Mouse (Mus musculus): ENCODE measurements around the gene Lyzl4. TPM values are rescaled to one million over a fixed set of nuclear protein-coding genes. Genes with fewer than 3 reads are reported as not detected.
"Not testable (repeated sequence)": the region's sequence is repeated elsewhere in the genome, so short reads cannot be mapped to it uniquely, and the experiment has no call there.

The Lyzl4 gene
- polyA plus RNA-seq, 1 experiment from 2014 or later = not detected

- Histone ChIP-seq H3K9ac (ENCODE audit: low read length) (no peak overlapping the region), H3K36me3 (ENCODE audit: control insufficient read depth, insufficient read depth, low read length) (no peaks in the 10 kb centered on the region), H3K4me3 (ENCODE audit: low read depth, low read length) (no peak overlapping the region), H3K27me3 (ENCODE audit: control insufficient read depth, insufficient read depth, low read length) (no peaks in the 10 kb centered on the region), H3K27ac (ENCODE audit: low read depth, low read length) (no peak overlapping the region), H3K4me2 (ENCODE audit: low read depth) (no peak overlapping the region), H3K9me3 (ENCODE audit: control insufficient read depth, low read length) (no peaks in the 10 kb centered on the region), H3K4me1 (ENCODE audit: control insufficient read depth, insufficient read depth, low read length) (no peaks in the 10 kb centered on the region; the same call in 1 of the 2 replicates)
- DNase-seq (ENCODE audit: low spot score) (no peak), ATAC-seq (ENCODE audit: insufficient read depth, low FRiP score, low TSS enrichment) (no peak)
- WGBS = 34% methylated on average over 6 of the region's 6 CpGs
Measured at GRCm38 (mm10) chr9:121600861-121601427, 41.0 kb downstream of the Lyzl4 start.

DNA sequence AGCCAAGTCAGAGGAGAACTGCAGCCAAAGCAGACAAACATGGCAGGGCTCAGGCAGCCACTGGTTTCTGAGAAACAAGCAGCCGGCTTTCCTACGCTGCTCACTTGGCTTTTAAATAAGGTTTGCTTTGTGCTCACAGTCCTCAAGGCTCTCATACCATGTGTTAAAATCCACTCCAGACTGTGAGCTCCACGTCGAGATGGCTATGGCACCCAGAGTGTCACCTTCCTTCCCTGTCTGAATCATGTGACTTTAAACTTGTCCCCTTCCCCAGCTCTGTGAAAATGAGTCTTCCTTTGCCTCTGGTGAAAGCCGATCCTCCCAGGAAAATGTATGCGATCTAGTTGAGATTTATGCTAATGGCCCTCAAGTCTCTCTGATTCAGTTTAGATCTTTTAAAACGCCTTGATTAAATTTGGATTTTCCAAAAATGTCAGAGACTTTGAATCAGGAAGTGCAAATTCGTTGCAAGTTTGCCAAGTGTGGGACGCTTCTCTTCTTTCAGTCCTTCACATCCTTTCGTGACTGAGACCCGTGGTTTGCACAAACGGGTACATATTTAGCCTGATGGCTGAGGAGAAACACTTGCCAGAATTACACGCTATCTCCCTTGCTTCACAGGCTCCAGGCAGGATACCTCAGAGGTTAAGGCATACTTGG, 41.6 kb downstream of the Lyzl4 start:
- H3K9ac ChIP-seq (ENCODE audit: low read length) = no peak overlapping the region
- DNase-seq (ENCODE audit: low spot score) (no peak), ATAC-seq (ENCODE audit: insufficient read depth, low FRiP score, low TSS enrichment) (no peak)
- no peak overlapping the region for H3K4me2 ChIP-seq (ENCODE audit: low read depth)
- H3K4me1 ChIP-seq (ENCODE audit: control insufficient read depth, insufficient read depth, low read length) = no peaks in the 10 kb centered on the region; the same call in 1 of the 2 replicates
- H3K4me3 ChIP-seq (ENCODE audit: low read depth, low read length) = no peak overlapping the region
- WGBS = 63% methylated on average over 13 of the region's 13 CpGs
- no peaks in the 10 kb centered on the region for H3K36me3 ChIP-seq (ENCODE audit: control insufficient read depth, insufficient read depth, low read length)
- no peaks in the 10 kb centered on the region for H3K27me3 ChIP-seq (ENCODE audit: control insufficient read depth, insufficient read depth, low read length)
- no peak overlapping the region for H3K27ac ChIP-seq (ENCODE audit: low read depth, low read length)
- H3K9me3 ChIP-seq (ENCODE audit: control insufficient read depth, low read length) = no peaks in the 10 kb centered on the region

DNA sequence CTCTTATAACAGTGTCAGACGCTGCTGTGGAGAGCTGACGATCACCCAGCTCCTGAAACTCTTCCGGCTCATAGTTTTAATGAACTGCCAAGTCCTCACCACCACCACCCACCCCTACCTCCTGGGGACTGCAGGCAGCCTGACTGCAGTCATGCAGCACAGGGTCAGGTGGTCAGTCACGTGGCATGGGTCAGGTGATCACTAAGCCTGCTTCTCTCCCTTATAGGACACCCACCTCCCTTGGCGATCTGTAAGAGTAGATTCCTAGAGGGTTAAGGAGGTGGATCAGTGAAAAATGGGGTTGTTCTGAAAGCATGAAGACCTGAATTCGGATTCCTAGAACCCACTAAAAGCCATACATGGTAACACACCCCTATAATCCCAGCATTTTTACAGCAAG, 42.3 kb downstream of the Lyzl4 start:
- DNase-seq (ENCODE audit: low spot score) (no peak), ATAC-seq (ENCODE audit: insufficient read depth, low FRiP score, low TSS enrichment) (no peak)
- WGBS = 84% methylated on average over 6 of the region's 6 CpGs
- Histone ChIP-seq H3K9ac (ENCODE audit: low read length) (no peak overlapping the region), H3K4me3 (ENCODE audit: low read depth, low read length) (no peak overlapping the region), H3K27ac (ENCODE audit: low read depth, low read length) (no peak overlapping the region), H3K4me1 (ENCODE audit: control insufficient read depth, insufficient read depth, low read length) (no peaks in the 10 kb centered on the region; the same call in 1 of the 2 replicates), H3K27me3 (ENCODE audit: control insufficient read depth, insufficient read depth, low read length) (no peaks in the 10 kb centered on the region), H3K36me3 (ENCODE audit: control insufficient read depth, insufficient read depth, low read length) (no peaks in the 10 kb centered on the region), H3K9me3 (ENCODE audit: control insufficient read depth, low read length) (no peaks in the 10 kb centered on the region), H3K4me2 (ENCODE audit: low read depth) (no peak overlapping the region)

- Histone ChIP-seq H3K27me3 (ENCODE audit: control insufficient read depth, insufficient read depth, low read length) (no peaks in the 10 kb centered on the region), H3K9ac (ENCODE audit: low read length) (no peak overlapping the region), H3K36me3 (ENCODE audit: control insufficient read depth, insufficient read depth, low read length) (no peaks in the 10 kb centered on the region), H3K27ac (ENCODE audit: low read depth, low read length) (no peak overlapping the region), H3K9me3 (ENCODE audit: control insufficient read depth, low read length) (no peaks in the 10 kb centered on the region), H3K4me2 (ENCODE audit: low read depth) (no peak overlapping the region), H3K4me3 (ENCODE audit: low read depth, low read length) (no peak overlapping the region), H3K4me1 (ENCODE audit: control insufficient read depth, insufficient read depth, low read length) (no peaks in the 10 kb centered on the region; the same call in 1 of the 2 replicates)
- WGBS = 91% methylated on average over 2 of the region's 2 CpGs
- ATAC-seq (ENCODE audit: insufficient read depth, low FRiP score, low TSS enrichment) (no peak), DNase-seq (ENCODE audit: low spot score) (no peak)
Measured at GRCm38 (mm10) chr9:121598106-121598505, 43.8 kb downstream of the Lyzl4 start.

GRCm38 (mm10) chr9:121594771-121595170, 47.1 kb downstream of the Lyzl4 start:
- Histone ChIP-seq H3K4me1 (ENCODE audit: control insufficient read depth, insufficient read depth, low read length) (no peaks in the 10 kb centered on the region), H3K4me2 (ENCODE audit: low read depth) (no peak overlapping the region), H3K4me3 (ENCODE audit: low read depth, low read length) (no peak overlapping the region), H3K27me3 (ENCODE audit: control insufficient read depth, insufficient read depth, low read length) (no peaks in the 10 kb centered on the region), H3K27ac (ENCODE audit: low read depth, low read length) (no peak overlapping the region), H3K9me3 (ENCODE audit: control insufficient read depth, low read length) (no peaks in the 10 kb centered on the region), H3K9ac (ENCODE audit: low read length) (no peak overlapping the region), H3K36me3 (ENCODE audit: control insufficient read depth, insufficient read depth, low read length) (no peaks in the 10 kb centered on the region)
- 60% methylated on average over 4 of the region's 4 CpGs for WGBS
- ATAC-seq (ENCODE audit: insufficient read depth, low FRiP score, low TSS enrichment) (no peak), DNase-seq (ENCODE audit: low spot score) (no peak)

DNA sequence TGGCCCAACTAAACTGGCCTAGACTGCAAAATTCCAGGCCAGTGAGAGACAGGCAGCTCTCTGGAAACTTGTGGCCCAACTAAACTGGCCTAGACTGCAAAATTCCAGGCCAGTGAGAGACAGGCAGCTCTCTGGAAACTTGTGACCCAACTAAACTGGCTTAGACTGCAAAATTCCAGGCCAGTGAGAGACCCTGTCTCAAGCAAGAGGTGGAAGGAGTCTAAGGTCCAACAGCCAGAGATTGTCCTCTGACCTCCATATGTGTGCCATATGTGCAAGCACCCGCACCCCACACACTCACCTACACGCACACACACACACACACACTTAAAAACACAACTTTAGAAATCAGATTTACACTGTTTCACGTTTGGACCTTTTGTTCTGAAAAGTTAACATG, 48.1 kb downstream of the Lyzl4 start:
- H3K4me3 ChIP-seq (ENCODE audit: low read depth, low read length); H3K4me1 ChIP-seq (ENCODE audit: control insufficient read depth, insufficient read depth, low read length); H3K36me3 ChIP-seq (ENCODE audit: control insufficient read depth, insufficient read depth, low read length); H3K9me3 ChIP-seq (ENCODE audit: control insufficient read depth, low read length); DNase-seq (ENCODE audit: low spot score); ATAC-seq (ENCODE audit: insufficient read depth, low FRiP score, low TSS enrichment); H3K27me3 ChIP-seq (ENCODE audit: control insufficient read depth, insufficient read depth, low read length); H3K9ac ChIP-seq (ENCODE audit: low read length); H3K27ac ChIP-seq (ENCODE audit: low read depth, low read length); H3K4me2 ChIP-seq (ENCODE audit: low read depth): not testable (repeated sequence)
- WGBS = 65% methylated on average over 3 of the region's 3 CpGs

GRCm38 (mm10) chr9:121592948-121593550, 48.8 kb downstream of the Lyzl4 start:
- 82% methylated on average over 13 of the region's 13 CpGs for WGBS
- no peak overlapping the region for H3K4me2 ChIP-seq (ENCODE audit: low read depth)

DNA sequence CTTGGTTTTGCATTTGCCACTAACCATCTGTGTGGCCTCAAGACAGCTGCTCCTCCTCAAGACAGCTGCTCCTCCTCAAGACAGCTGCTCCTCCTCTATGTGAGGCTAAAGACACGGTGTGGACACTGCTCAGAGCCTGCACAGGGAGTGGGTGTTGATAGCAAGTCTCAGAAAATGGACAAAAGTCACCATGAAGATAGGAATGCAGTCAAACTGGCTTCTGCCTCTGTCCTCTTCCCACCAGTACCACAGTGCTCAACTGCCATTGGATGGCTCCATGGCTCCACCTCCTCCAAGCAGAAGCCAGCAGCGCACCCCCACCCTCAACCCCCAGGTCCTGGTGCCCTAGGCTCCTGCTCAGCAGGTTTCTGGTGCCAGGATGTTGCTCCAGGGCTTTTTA, 52.4 kb downstream of the Lyzl4 start:
- Histone ChIP-seq H3K27ac (ENCODE audit: low read depth, low read length) (no peak overlapping the region), H3K9ac (ENCODE audit: low read length) (no peak overlapping the region), H3K9me3 (ENCODE audit: control insufficient read depth, low read length) (no peaks in the 10 kb centered on the region), H3K4me1 (ENCODE audit: control insufficient read depth, insufficient read depth, low read length) (no peaks in the 10 kb centered on the region), H3K4me3 (ENCODE audit: low read depth, low read length) (no peak overlapping the region), H3K27me3 (ENCODE audit: control insufficient read depth, insufficient read depth, low read length) (no peaks in the 10 kb centered on the region), H3K4me2 (ENCODE audit: low read depth) (no peak overlapping the region), H3K36me3 (ENCODE audit: control insufficient read depth, insufficient read depth, low read length) (no peaks in the 10 kb centered on the region)
- DNase-seq (ENCODE audit: low spot score) = no peak
- WGBS = 53% methylated on average over 2 of the region's 2 CpGs
- ATAC-seq (ENCODE audit: insufficient read depth, low FRiP score, low TSS enrichment) = no peak

More at GRCm38 (mm10) chr9:121592948-121593550, 48.8 kb downstream of the Lyzl4 start:
- no peaks in the 10 kb centered on the region for H3K27me3 ChIP-seq (ENCODE audit: control insufficient read depth, insufficient read depth, low read length)
- H3K9me3 ChIP-seq (ENCODE audit: control insufficient read depth, low read length) = no peaks in the 10 kb centered on the region
- ATAC-seq (ENCODE audit: insufficient read depth, low FRiP score, low TSS enrichment) (no peak), DNase-seq (ENCODE audit: low spot score) (no peak)
- H3K4me3 ChIP-seq (ENCODE audit: low read depth, low read length) = no peak overlapping the region
- no peak overlapping the region for H3K9ac ChIP-seq (ENCODE audit: low read length)
- H3K27ac ChIP-seq (ENCODE audit: low read depth, low read length) = no peak overlapping the region
- H3K36me3 ChIP-seq (ENCODE audit: control insufficient read depth, insufficient read depth, low read length) = no peaks in the 10 kb centered on the region
- no peaks in the 10 kb centered on the region for H3K4me1 ChIP-seq (ENCODE audit: control insufficient read depth, insufficient read depth, low read length)

GRCm38 (mm10) chr9:121574380-121574779, 67.5 kb downstream of the Lyzl4 start:
- Histone ChIP-seq H3K4me2 (ENCODE audit: low read depth) (no peak overlapping the region), H3K27me3 (ENCODE audit: control insufficient read depth, insufficient read depth, low read length) (no peaks in the 10 kb centered on the region), H3K9ac (ENCODE audit: low read length) (no peak overlapping the region), H3K27ac (ENCODE audit: low read depth, low read length) (no peak overlapping the region), H3K36me3 (ENCODE audit: control insufficient read depth, insufficient read depth, low read length) (no peaks in the 10 kb centered on the region), H3K9me3 (ENCODE audit: control insufficient read depth, low read length) (no peaks in the 10 kb centered on the region), H3K4me1 (ENCODE audit: control insufficient read depth, insufficient read depth, low read length) (no peaks in the 10 kb centered on the region), H3K4me3 (ENCODE audit: low read depth, low read length) (no peak overlapping the region)
- no peak for ATAC-seq (ENCODE audit: insufficient read depth, low FRiP score, low TSS enrichment)
- WGBS = 75% methylated on average over 5 of the region's 5 CpGs
- DNase-seq (ENCODE audit: low spot score) = no peak
